Mouse (Mus musculus) heart, postnatal 36 days (tissue): ENCODE results near the gene Tgfa. TPM values are rescaled to one million over a fixed set of nuclear protein-coding genes. Genes with fewer than 3 reads are reported as not detected.

Experiments
- DNase-seq, 2 experiments: peaks; one replicate each; pipeline ENCODE4 v3.0.0; 2021 to 2022
- intact Hi-C: fragments of 180-260 bp; cut with DNase I; formaldehyde crosslinking; loops from one replicate; pipeline ENCODE4 v1.15.1; 2025
- total RNA-seq, 2 experiments: library from RNA; stranded (reverse); gene quantifications; 2 replicates each; pipeline ENCODE4 v1.2.3; 2021

The Tgfa gene
- total RNA-seq, result 1 to 10 TPM; 1.1 to 1.4 TPM

GRCm38 (mm10) chr6:86194941-86195932 is at the start of gene Tgfa:
Gene Tgfa, plus strand, starts transcription at chr6:86195223.
- DNase-seq, result peak; percentile 57 to 64
- intact Hi-C loops, result loop anchor here (5.0 kb wide), 1 partner anchor 167 kb away; no protein-coding TSS in a partner anchor

- intact Hi-C loops, result no loop called here
Measured at GRCm38 (mm10) chr6:86148518-86148917, 46.5 kb upstream of the Tgfa start.

GRCm38 (mm10) chr6:86149001-86149400 is 46.0 kb upstream of the Tgfa start:
- DNase-seq, result no peak
- intact Hi-C loops, result no loop called here

More at GRCm38 (mm10) chr6:86148518-86148917, 46.5 kb upstream of the Tgfa start:
- no peak for DNase-seq

- intact Hi-C loops, result no loop called here
- no peak for DNase-seq
Measured at GRCm38 (mm10) chr6:86152676-86153075, 42.3 kb upstream of the Tgfa start.

GRCm38 (mm10) chr6:86153436-86153990 is 41.5 kb upstream of the Tgfa start:
- DNase-seq, result peak; percentile 23 to 37
- intact Hi-C loops, result no loop called here

GRCm38 (mm10) chr6:86154006-86154405 is 41.0 kb upstream of the Tgfa start:
- intact Hi-C loops, result no loop called here
- DNase-seq, result no peak

GRCm38 (mm10) chr6:86154481-86154880 is 40.5 kb upstream of the Tgfa start:
- intact Hi-C loops, result no loop called here
- no peak for DNase-seq

GRCm38 (mm10) chr6:86157253-86158234 is 37.5 kb upstream of the Tgfa start:
- DNase-seq, result no peak
- intact Hi-C loops, result no loop called here

GRCm38 (mm10) chr6:86160878-86161277 is 34.1 kb upstream of the Tgfa start:
- intact Hi-C loops, result no loop called here
- DNase-seq, result no peak

GRCm38 (mm10) chr6:86161586-86161985 is 33.4 kb upstream of the Tgfa start:
- intact Hi-C loops, result no loop called here

GRCm38 (mm10) chr6:86164028-86164427 is 31.0 kb upstream of the Tgfa start:
- DNase-seq, result no peak
- intact Hi-C loops, result no loop called here

More at GRCm38 (mm10) chr6:86161586-86161985, 33.4 kb upstream of the Tgfa start:
- no peak for DNase-seq

- intact Hi-C loops, result no loop called here
Measured at GRCm38 (mm10) chr6:86166426-86166825, 28.6 kb upstream of the Tgfa start.

GRCm38 (mm10) chr6:86167851-86168250 is 27.2 kb upstream of the Tgfa start:
- DNase-seq, result no peak
- intact Hi-C loops, result no loop called here

More at GRCm38 (mm10) chr6:86166426-86166825, 28.6 kb upstream of the Tgfa start:
- no peak for DNase-seq

- DNase-seq, result no peak
- intact Hi-C loops, result no loop called here
Measured at GRCm38 (mm10) chr6:86169166-86169565, 25.9 kb upstream of the Tgfa start.

- no peak for DNase-seq
- intact Hi-C loops, result no loop called here
Measured at GRCm38 (mm10) chr6:86176236-86176635, 18.8 kb upstream of the Tgfa start.

- no peak for DNase-seq
- intact Hi-C loops, result no loop called here
Measured at GRCm38 (mm10) chr6:86176721-86177120, 18.3 kb upstream of the Tgfa start.

- intact Hi-C loops, result no loop called here
- no peak for DNase-seq
Measured at GRCm38 (mm10) chr6:86177331-86177982, 17.6 kb upstream of the Tgfa start.

- no peak for DNase-seq
- intact Hi-C loops, result no loop called here
Measured at GRCm38 (mm10) chr6:86180617-86181016, 14.4 kb upstream of the Tgfa start.

- DNase-seq, result no peak
- intact Hi-C loops, result no loop called here
Measured at GRCm38 (mm10) chr6:86182016-86182415, 13.0 kb upstream of the Tgfa start.

GRCm38 (mm10) chr6:86182626-86183025 is 12.4 kb upstream of the Tgfa start:
- no peak for DNase-seq
- intact Hi-C loops, result no loop called here
